8 mouse cellular contexts compared by ENCODE assay signal in the genomic region with DNA sequence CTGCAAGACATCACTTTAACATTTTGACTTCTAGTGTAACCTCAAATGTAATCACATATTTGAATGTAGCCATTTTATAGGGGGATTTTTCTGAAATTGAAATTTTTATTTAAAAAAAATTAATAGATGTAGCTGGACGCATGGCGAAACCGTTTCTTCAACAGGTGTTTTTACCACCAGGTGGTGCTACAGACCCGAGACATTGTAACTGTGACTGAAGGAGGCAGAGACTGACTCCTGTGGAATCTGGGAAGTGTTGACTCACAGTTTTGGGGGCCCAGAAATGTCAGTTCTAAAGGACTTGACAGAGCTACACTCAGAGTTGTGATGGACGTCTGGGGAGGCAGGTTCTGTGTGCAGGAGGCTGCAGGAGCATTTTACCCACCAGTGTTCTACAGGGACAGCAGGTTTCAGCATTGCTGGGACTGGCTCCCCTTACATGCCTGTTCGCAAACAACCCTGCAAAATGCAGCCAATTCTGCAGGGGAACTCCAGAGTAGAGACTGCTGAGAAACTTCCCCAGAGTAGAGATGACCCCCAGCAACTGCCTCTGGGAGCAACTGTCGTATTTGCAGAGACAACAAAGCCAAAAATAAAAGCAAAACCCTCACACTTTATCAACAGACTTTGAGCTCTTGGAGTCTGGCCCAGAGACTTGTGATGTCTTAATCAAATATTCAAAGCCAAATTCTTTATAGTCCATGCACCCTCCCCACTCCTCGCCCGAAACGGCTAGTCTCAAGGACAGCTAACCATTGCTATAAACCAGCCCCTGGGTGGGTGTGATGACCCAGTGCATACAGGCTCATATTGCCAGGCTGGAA. TPM values are rescaled to one million over a fixed set of nuclear protein-coding genes. Genes with fewer than 3 reads are reported as not detected.
DNase-seq lines count a peak whose midpoint lies in the region; ATAC-seq lines count a peak whose summit lies in the region.

No protein-coding gene starts in this region.

- 0 out of 2 replicates have a peak, but pooled peaks cover 4% of the 10 kb centered on the region for H3K4me1 ChIP-seq in forebrain, embryonic 16.5 days (replicated peaks; ENCODE audit: control insufficient read depth, insufficient read depth, low read length)
- peaks cover 20% of the 10 kb centered on the region for H3K4me1 ChIP-seq in hindbrain, embryonic 10.5 days (replicated peaks)
- peaks cover 32% of the 10 kb centered on the region for H3K4me1 ChIP-seq in lung, embryonic 15.5 days

- DNase-seq in MEL-GATA-1-ER (ENCODE audit: extremely low read depth, low read depth), result peak; percentile 33
- DNase-seq in cerebellum, adult 11 months, result peak; percentile 30
- peak; percentile 64 for DNase-seq in hindbrain, embryonic 10.5 days (ENCODE audit: low spot score)
- peak; percentile 26 to 67 for DNase-seq in layer of hippocampus, adult 8-10 months (ENCODE audit: low spot score in 2 of 2)
- peak; percentile 53 to 79 for DNase-seq in right cerebral cortex, postnatal 10 days (ENCODE audit: low spot score in 2 of 2)
- DNase-seq in urinary bladder, postnatal 25 days (ENCODE audit: low spot score), result peak; percentile 64

- H3K9ac ChIP-seq in forebrain, embryonic 16.5 days (replicated peaks; ENCODE audit: low read depth, low read length), result no peak overlapping the region
- H3K9ac ChIP-seq in lung, embryonic 15.5 days, result no peak overlapping the region

- H3K36me3 ChIP-seq in forebrain, embryonic 16.5 days (ENCODE audit: control insufficient read depth, insufficient read depth), result no peaks in the 10 kb centered on the region
- no peaks in the 10 kb centered on the region for H3K36me3 ChIP-seq in hindbrain, embryonic 10.5 days
- no peaks in the 10 kb centered on the region for H3K36me3 ChIP-seq in lung, embryonic 15.5 days

- no peak overlapping the region for H3K27ac ChIP-seq in forebrain, embryonic 16.5 days (ENCODE audit: low read length)
- no peak overlapping the region for H3K27ac ChIP-seq in hindbrain, embryonic 10.5 days
- peak overlapping the region; percentile 82 for H3K27ac ChIP-seq in lung, embryonic 15.5 days

- 29% methylated on average over 10 of the region's 10 CpGs for WGBS in forebrain, embryonic 16.5 days
- 39% methylated on average over 10 of the region's 10 CpGs for WGBS in hindbrain, embryonic 10.5 days
- WGBS in lung, embryonic 15.5 days, result 10% methylated on average over 10 of the region's 10 CpGs

- no peaks in the 10 kb centered on the region for H3K9me3 ChIP-seq in forebrain, embryonic 16.5 days (ENCODE audit: control insufficient read depth, low read length)
- H3K9me3 ChIP-seq in hindbrain, embryonic 10.5 days, result no peaks in the 10 kb centered on the region
- no peaks in the 10 kb centered on the region for H3K9me3 ChIP-seq in lung, embryonic 15.5 days

- ATAC-seq in forebrain, embryonic 16.5 days, result peak; percentile 69
- ATAC-seq in lung, embryonic 15.5 days (ENCODE audit: borderline replicate concordance, extremely low read depth, low FRiP score, low TSS enrichment), result peak; percentile 89

- no peaks in the 10 kb centered on the region for H3K27me3 ChIP-seq in forebrain, embryonic 16.5 days (replicated peaks; ENCODE audit: control insufficient read depth, insufficient read depth, low read length)
- no peaks in the 10 kb centered on the region for H3K27me3 ChIP-seq in hindbrain, embryonic 10.5 days (ENCODE audit: insufficient read depth, poor library complexity, severe bottlenecking)
- no peaks in the 10 kb centered on the region for H3K27me3 ChIP-seq in lung, embryonic 15.5 days

- H3K4me2 ChIP-seq in forebrain, embryonic 16.5 days (ENCODE audit: low read length), result no peak overlapping the region
- H3K4me2 ChIP-seq in lung, embryonic 15.5 days, result no peak overlapping the region; the same call in 1 of the 2 replicates

- H3K4me3 ChIP-seq in forebrain, embryonic 16.5 days (replicated peaks; ENCODE audit: low read length), result no peak overlapping the region
- no peak overlapping the region for H3K4me3 ChIP-seq in hindbrain, embryonic 10.5 days
- no peak overlapping the region for H3K4me3 ChIP-seq in lung, embryonic 15.5 days

RNA-seq across cellular contexts. Expression of a gene that starts 4.5 kb away (rescaled TPM):
- not detected in 2 replicates for polyA plus RNA-seq in forebrain, embryonic 16.5 days (2015; fragmentation: Nextera tagmentation; extraction: Ambion mirVana)
- not detected in 2 replicates for polyA plus RNA-seq in hindbrain, embryonic 10.5 days (2016; fragmentation: Nextera tagmentation; extraction: Ambion mirVana)
- total RNA-seq in layer of hippocampus, adult 8-10 months (2022), result not detected
- polyA plus RNA-seq in lung, embryonic 15.5 days (2015; fragmentation: Nextera tagmentation; extraction: Ambion mirVana), result not detected in 2 replicates

RNA-seq across cellular contexts. Expression of a gene that starts 30.5 kb away (rescaled TPM):
- 21.6 and 28.8 TPM in 2 replicates for polyA plus RNA-seq in forebrain, embryonic 16.5 days (2015; fragmentation: Nextera tagmentation; extraction: Ambion mirVana)
- polyA plus RNA-seq in hindbrain, embryonic 10.5 days (2016; fragmentation: Nextera tagmentation; extraction: Ambion mirVana), result 10.6 and 13.3 TPM in 2 replicates
- total RNA-seq in layer of hippocampus, adult 8-10 months (2022), result 10 to 100 TPM; 64.2 to 73.9 (median 70.0) TPM
- 23.4 and 26.0 TPM in 2 replicates for polyA plus RNA-seq in lung, embryonic 15.5 days (2015; fragmentation: Nextera tagmentation; extraction: Ambion mirVana)

RNA-seq across cellular contexts. Expression of a gene that starts 49.8 kb away (rescaled TPM):
- 11.1 and 11.3 TPM in 2 replicates for polyA plus RNA-seq in forebrain, embryonic 16.5 days (2015; fragmentation: Nextera tagmentation; extraction: Ambion mirVana)
- 6.9 and 9.5 TPM in 2 replicates for polyA plus RNA-seq in hindbrain, embryonic 10.5 days (2016; fragmentation: Nextera tagmentation; extraction: Ambion mirVana)
- total RNA-seq in layer of hippocampus, adult 8-10 months (2022), result 10 to 100 TPM; 17.6 to 21.0 (median 19.3) TPM
- polyA plus RNA-seq in lung, embryonic 15.5 days (2015; fragmentation: Nextera tagmentation; extraction: Ambion mirVana), result 9.1 and 10.2 TPM in 2 replicates
